Mouse (Mus musculus) embryo, embryonic 10.5 days (tissue): ENCODE results near the gene Prl8a2.

Experiments
- DNase-seq: peaks from one replicate; pipeline ENCODE4 v3.0.0-alpha.2; 2015; ENCODE audit warnings: low spot score

Prl8a2 gene

DNA sequence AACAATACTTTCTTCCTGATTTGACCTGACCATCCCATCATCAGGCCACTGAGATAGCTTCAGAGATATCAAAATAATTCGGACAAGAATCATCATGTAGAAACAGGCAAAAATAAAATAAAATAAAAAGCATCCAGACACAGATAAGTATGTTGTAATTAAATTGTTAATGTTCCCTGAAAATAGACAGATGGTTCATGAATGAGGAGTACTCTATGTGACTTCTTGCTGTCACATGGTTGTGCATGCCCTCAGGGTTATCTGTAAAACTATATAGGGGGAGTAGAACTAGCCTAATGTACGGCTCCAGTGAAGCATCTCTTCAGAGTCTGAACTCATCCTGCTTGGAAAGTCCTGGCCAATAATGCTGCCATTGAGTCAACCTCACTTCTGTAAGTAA, at the start of gene Prl8a2:
Prl8a2 (plus strand) TSS at position 301 of the 400 bp plus-strand sequence.
- DNase-seq: no peak

DNA sequence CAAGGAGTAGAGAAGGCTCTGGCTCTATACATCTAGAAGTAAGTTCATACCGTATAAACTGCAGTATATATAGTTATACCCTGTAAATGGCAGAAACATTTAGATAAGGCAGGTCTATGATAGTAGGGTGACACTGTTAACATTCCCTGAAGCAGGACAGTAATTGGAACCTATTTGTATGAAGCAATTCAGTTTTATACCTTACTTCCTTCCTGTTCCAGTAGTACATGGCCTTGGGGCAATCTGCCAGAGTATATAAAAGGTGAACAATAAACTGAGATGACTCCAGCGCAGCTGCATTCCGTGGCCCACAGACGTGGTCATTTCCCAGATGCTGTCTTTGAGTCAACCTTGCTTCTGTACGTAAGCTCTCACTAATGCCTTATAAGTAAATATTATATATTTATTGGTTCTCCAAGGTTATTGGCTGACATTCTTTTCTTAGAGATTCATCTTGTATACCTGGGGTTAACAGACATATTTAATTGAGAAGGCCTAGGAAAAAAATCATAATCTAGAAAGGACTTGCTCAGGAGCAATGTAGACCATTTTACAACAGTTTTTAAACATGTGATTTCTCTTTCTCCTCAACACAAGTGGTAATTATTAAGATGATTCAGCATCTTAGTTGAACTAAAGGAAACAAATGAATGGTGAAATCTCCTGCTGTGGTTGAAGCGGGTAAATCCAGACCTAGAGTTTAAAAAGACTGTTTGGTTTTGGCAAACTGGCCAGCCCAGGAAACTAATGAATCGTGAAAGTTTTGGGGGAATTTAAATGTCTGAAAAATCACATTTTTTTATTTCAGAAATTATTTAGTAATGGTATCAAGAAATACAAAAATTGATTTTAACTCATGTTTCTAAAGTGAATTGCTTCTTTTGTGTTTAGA, 32.9 kb upstream of the Prl8a2 start, which contains the start of gene Prl6a1:
Prl6a1 (plus strand) TSS at position 294 of the 892 bp plus-strand sequence.
- DNase-seq: no peak

DNA sequence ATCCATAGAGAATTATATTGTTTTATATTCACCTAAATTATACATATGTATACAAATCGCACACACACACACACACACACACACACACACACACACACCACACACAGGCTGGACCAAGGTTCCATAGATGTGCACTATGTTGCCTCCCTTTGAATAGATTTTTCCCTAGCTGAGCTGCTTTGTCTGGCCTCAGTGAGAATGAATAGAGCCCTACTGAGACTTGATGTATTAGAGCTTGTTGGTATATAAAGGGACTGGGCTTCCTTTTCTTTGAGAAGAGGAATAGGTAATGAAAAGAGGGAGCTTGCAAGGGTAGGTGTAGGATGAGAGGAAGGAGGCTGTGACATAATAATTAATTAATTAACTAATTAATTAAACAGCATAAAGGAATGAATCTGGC, 10.5 kb upstream of the Prl8a2 start:
- peak; percentile 42 for DNase-seq

DNA sequence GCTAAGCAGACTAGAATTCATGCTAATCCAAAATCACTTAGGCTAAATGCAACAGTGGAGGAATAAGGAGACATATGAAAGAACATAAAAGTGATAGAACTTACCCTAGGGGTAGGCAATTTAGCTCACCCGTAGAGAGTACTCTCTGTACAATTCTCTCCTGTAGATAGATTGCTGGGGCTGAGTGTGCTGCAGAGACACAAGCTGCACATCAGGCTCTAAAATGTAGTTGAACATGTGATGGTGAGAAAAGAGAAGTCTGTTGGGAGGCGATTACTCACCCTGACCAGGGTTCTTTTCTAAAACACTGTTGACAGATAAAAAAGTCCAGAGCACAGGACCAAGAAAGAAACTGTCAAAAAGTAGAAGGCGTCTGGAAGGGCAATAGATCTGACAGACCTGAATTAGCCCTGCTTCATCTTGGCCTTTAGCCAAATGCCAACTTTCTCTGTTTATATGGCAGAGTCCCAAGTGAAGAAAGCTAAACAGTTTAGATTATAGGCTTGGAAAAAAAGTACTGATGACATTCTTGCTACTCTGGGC, 2.7 kb upstream of the Prl8a2 start:
- DNase-seq: peak; percentile 15

DNA sequence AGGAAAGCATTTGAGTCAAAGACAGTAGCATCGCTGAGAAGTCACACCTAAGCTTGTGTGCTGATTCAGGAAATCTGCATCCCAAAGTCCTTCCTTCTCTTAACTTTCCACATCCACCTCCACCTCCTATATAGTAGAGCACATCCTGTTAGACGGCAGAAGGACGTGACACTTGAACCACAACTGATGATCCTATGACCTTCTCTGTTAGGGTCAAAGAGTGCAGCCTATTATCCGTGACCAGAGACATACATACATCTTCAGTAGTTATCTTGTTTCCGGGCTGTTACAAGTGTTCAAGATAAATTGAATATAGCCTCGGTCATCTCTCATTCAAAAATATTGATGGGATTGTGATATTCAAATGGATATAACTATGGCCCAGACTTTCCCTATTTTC, 45.3 kb downstream of the Prl8a2 start, which contains the start of gene Prl2b1:
Prl2b1 (minus strand) TSS at position 101 of the 400 bp plus-strand sequence.
- no peak for DNase-seq

DNA sequence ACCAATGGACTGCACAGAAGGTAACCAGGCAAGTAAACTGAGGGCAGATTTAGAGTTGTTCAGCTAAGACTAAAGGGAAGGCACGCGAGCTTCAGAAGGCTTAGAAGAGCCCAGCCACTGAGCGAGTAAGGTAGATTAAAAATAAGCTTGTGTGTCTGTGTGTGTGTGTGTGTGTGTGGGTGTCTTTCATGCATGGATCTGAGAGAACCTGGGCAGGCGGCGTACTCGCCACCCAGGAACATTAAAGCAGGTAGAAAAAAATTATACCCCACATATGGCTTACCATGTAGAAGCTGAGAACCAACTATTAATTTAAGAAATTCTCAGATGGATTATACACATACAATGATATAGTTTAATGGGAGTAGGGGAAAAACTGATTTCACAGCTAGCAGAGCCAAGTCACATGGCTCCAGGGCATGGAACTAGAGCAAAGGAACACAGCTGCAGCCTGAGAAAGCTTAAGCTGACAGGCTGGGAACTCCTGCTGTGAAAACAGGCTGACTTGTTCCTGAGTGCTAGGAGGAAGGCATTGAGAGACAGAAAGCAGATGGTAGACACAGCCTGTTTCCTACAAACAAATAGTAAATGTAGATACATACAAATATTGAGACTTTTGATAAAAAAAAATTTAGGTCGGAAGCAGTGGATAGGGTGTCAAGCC, 53.7 kb downstream of the Prl8a2 start:
- peak; percentile 52 for DNase-seq
